Mouse (Mus musculus): ENCODE data around the gene Rab19. TPM values are rescaled to one million over a fixed set of nuclear protein-coding genes. Genes with fewer than 3 reads are reported as not detected.
"Not testable (repeated sequence)": the region's sequence is repeated elsewhere in the genome, so short reads cannot be mapped to it uniquely, and the experiment has no call there.

Gene Rab19
- total RNA-seq (2015; ENCODE audit: low replicate concordance) (2.5 TPM in 1 of 2 replicates, not detected in the other), total RNA-seq (2017; ENCODE audit: low replicate concordance) (0.68 and 1.3 TPM in 2 replicates)

DNA sequence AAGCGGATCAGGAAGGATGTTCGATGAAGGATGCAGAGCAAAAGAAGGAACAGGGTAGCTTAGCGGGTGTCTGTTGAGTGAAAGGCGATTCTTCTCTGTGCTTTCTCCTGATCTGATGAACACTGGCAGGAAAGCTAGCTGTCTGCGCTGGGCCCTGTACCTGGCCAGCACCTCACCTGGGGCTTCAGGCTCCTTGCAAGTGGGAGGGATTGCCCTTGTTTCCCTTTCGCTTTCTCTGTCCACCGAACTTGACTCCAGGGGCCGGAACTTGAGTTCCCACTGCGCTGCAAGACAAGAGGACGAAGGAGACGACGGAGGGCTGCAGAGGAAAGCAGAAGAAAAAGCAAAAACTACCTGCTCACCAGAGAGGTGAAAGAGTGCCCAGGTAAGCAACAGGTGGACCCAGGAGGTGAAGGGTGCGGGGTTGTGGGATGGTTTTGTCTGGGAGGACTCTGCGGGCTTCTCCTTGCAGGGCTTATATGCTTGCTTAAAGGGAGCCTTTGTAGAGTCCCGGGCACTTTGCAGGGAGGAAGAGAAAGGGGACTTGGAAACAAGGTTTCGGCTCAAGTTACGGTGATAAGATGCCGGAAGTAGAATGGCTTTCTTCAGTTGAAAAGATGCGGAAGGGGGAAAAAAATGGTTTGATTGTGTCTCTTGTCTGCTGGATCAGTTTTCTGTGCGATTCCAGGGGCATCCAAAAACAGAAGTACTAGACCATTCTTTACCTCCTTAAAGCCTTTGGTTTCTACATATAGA, at the start of gene Rab19:
Gene Rab19 (plus strand): TSS at position 51 of the 756 bp plus-strand sequence.
- ATAC-seq (replicated peaks; ENCODE audit: low FRiP score, poor library complexity, severe bottlenecking): no peak

DNA sequence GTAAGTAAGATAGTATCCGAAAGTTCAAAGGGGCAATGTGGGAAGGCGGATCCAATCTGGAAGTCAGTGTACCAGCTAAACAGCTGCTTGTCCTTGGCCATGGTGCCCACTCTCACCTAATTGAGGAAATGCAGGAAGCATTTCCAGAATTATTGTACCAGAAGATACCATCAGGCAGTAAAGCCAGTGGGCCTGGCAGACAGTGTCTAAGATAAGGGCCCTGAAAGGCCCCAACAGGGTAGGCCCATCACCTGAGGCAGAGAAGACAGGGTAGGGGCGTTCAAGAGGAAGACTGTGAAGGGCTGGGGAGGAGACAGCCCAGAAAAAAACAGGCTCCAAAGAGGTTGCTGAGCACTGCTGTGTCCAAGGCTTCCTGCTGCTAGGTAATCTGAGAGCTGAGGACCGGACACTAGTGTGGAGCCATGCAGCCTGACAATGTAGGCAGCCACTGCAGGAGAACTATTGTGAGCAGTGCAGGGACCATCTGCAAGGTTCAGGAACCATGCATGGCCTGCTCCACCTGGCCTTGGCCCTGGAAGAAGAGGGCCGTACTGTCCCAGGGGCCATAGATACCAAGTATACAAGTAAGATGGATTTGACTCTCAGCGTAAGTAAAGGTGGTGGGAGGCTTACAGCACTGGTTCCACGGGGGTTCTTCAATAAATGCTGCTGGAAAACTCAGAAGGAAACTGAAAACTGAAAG, 48.8 kb upstream of the Rab19 start:
- ATAC-seq (replicated peaks; ENCODE audit: low FRiP score, poor library complexity, severe bottlenecking): no peak

DNA sequence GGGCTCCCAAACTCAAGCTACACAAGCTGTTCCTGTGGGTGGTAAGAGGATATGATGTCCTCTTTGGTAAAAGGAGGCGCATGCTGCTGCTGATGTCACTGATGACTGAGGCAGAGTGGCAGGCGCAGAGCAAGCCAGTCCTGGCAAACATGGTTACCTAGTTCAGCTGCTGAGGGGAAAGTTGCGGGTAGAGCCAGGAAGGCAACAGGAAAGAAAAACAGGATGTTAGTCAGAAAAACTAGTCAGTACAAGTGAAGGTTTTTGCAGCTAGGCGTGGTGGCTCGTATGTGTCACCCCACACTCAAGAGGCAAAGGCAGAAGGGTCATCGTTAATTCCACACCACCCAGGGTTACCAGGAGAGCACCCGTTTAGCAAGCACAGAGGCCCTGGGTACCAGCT, 46.8 kb upstream of the Rab19 start:
- no peak for ATAC-seq (replicated peaks; ENCODE audit: low FRiP score, poor library complexity, severe bottlenecking)

DNA sequence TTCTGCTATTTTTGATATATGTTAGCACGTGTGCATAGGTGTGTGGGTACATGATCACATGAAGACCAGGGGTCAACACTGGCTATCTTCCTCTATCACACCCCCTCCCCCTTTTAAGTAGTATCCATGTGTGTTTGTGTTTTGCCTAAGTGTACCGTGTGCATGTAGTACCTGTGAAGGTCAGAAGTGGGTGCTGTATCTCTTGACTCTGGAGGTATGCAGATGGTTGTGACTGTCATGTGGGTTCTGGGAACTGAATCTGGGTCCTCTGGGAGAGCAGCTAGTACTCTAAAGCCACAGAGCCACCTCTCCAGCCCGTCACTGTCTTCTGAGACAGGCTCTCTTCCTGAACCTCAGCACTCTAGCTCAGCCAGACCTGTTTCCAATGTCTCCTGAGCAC, 46.1 kb upstream of the Rab19 start:
- no peak for ATAC-seq (replicated peaks; ENCODE audit: low FRiP score, poor library complexity, severe bottlenecking)

DNA sequence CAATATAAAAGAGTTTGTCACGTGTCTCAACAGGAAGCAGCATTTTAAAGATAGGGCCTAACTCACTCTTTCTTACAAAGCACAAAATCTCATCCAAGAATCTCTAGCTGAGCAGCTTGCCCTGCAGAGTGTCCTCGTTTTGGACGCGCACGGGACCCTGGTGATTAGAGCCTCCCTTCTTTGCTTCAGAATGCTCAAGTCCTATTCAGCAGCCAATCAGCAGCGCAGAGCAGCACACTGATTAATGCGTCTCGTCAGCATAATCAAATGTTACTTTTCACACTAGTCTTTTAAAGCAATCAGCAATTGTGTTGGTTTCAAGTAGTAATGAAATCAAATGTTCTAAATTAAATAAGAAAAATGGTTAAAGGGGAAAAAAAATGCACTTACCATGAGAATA, 42.6 kb upstream of the Rab19 start:
- ATAC-seq (replicated peaks; ENCODE audit: low FRiP score, poor library complexity, severe bottlenecking): no peak

DNA sequence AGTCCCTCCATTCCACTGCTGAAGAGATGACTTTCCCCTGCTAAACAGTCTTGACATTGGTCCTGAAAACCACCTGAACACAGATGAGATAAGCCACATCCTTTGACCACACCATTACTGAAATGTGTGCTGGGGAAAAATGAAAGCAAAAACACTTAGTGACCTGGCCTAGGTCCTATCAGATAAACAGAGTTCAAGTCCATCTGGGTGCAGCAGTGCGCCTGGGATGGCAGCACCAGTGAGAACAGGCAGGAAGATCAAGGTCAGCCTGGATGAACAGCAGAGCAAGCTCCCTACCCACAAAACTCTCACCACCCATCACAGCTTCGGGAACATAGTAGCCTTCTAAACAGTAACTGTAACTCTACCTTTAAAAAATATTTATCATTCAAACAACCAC, 39.2 kb upstream of the Rab19 start:
- no peak for ATAC-seq (replicated peaks; ENCODE audit: low FRiP score, poor library complexity, severe bottlenecking)

DNA sequence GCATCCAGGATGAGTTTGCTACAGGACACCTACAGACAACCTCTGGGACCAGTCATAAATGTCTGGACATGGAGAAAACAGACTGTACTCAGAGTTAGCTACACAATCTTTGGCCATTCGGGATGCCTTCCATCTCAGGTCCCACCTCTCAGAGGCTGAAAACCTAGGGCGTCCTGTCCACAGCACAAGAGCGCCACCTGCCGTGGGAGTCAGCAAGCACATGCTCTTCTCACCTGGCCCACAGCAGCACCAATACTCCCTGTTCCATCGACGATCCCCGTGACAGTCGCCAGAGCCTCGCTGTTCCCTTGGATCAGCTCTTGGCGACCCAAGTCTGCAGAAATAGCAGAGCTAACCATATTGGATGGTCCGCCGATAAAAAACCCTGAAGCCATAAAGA, 37.0 kb upstream of the Rab19 start:
- ATAC-seq (replicated peaks; ENCODE audit: low FRiP score, poor library complexity, severe bottlenecking): peak; percentile 73

DNA sequence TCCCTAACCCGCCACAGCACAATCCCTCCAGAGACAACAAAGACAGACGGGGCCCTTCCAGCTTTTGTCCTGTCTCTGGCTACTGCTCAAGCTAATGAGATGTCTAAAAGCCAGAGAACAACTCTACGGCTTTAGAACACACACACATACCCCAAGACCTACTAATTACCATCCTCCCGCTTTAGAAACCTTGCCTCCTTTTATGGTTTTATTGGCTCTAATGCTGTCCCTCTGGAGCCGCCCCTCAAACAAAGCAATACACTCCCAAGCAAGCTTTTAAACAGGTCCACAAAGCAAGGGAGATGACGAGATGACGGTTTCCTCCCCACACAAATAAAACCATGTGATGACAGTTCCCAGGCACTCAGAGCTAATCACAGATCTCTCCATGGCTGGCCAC, 35.5 kb upstream of the Rab19 start:
- no peak for ATAC-seq (replicated peaks; ENCODE audit: low FRiP score, poor library complexity, severe bottlenecking)

DNA sequence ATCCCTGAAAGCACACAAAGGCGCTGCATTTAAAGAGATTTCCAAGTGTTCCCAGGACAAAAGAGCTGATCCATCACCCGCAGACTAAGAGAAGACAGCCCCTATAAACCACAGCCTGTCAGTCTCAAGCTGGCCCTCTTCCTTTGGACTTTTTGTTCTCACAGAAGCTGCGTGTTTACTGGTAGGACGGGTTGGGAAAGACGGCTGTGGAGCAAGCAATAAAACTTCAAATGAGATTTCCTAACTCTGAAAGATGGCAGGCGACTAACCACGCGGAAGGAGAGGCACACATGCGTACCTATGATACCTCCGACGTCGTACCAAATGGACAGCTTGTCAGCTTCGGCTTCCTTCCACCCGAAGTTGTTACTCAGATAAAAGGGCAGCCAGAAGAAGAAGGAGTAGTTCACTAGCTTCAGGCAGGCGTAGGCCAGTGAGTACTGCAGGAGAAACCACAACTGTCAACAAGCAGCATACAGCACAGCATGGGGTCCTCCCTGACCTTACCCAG, 33.9 kb upstream of the Rab19 start:
- no peak for ATAC-seq (replicated peaks; ENCODE audit: low FRiP score, poor library complexity, severe bottlenecking)

DNA sequence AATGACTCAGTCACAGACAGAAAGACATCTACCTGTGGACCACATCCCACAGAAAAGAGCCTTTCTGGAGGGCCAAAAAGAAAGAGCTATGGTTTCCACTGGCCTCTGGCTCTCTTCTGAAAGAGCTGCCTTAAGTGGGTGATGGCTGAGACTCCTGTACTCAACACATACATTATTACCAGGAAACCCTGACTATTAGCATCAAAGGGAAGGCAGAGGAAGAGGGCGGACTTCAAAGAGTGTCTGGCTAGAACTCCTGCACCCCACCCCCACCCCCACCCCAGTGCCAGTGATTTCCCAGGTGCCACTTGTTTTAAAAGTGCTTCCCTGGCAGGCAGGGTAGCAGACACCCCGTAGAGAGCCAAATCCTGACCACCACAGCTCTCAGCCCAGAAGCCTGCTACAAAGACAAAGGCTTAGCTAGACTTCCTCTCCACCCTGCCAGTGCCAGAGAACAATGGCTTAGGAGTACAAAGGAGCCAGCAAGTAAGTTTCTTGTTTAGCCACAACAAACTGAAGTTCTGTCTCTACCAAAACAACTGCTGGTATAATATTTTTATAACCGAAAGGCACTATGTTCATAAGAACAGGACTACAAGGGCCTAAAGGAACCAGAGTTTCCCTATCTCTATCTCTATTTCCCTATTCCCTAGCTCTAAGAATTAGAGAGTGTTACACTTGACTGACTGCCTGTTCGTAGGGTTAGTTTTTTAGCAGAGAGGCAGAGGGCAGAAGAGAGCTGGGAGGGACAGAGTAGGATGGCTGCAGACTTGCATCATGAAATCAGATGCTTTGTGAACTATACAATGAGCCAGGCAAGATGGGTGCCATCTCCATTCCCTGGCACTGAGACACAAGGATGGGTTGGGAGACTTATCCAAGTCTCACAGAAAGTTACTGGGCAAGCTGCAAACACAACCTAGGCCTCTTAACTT, 32.8 kb upstream of the Rab19 start:
- no peak for ATAC-seq (replicated peaks; ENCODE audit: low FRiP score, poor library complexity, severe bottlenecking)

DNA sequence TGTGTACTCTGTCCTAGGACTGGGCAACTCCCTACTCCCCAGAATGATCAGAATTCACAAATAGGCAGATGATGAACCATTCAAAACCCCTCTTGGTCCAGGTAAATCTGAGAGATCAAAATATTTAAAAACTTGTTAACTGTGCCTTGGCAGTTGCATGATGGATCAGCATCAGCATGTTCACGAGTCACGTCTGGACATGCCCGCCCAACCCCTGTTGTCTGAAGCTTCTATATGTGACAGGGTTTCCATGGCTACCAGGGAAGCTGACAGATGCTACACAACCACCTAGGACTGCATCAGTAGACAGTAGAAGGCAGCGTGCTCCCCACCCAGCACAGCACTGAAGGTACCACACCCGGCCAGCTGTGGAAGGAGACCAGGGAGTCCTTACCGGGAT, 32.0 kb upstream of the Rab19 start:
- no peak for ATAC-seq (replicated peaks; ENCODE audit: low FRiP score, poor library complexity, severe bottlenecking)

DNA sequence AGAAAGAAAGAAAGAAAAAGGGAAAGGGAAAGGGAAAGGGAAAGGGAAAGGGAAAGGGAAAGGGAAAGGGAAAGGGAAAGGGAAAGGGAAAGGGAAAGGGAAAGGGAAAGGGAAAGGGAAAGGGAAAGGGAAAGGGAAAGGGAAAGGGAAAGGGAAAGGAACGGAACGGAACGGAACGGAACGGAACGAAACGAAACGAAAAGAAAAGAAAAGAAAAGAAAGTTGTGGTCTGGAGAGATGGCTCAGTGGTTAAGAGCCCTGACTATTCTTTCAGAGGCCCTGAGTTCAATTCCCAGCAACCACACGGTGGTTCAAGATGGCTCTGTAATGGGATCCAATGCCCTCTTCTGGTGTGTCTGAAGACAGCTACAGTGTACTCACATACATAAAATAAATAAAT, 21.8 kb upstream of the Rab19 start:
- not testable (repeated sequence) for ATAC-seq (replicated peaks; ENCODE audit: low FRiP score, poor library complexity, severe bottlenecking)

DNA sequence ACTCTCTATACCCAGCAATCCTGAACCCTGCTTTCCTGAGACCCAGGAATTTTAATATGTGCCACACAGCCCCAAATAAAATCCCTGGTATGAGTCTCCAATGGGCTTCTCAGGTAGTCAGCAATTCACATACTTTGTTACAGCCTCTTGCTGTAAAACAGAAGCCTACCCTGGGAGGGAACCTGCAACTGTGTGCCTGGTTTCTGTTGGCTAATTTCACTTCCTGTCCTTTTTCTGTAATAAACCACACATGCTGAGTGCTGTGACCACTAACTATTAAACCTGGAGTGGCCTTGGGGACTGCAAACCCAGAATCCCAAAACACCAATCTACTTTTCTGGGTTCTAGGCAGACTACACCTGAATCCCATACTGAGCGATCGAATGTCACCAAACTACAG, 18.3 kb upstream of the Rab19 start:
- no peak for ATAC-seq (replicated peaks; ENCODE audit: low FRiP score, poor library complexity, severe bottlenecking)

DNA sequence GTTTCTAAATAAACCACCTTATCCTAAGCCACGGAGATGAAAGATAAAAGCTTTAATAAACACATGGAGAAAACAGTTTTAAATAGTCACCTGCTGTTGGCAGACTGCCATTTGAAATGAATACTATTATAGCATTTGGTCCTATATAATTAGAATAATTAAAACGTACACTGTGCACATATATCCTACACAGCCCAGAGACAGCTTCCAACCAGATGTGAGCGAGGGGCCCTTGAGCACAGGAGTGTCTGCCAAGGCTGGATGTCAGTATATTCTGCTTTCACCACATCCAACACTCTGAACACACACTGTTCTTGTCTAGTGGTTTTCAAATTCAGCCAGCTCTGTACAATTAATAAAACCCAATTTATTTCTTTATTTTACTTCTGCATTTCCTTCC, 11.3 kb upstream of the Rab19 start:
- no peak for ATAC-seq (replicated peaks; ENCODE audit: low FRiP score, poor library complexity, severe bottlenecking)

DNA sequence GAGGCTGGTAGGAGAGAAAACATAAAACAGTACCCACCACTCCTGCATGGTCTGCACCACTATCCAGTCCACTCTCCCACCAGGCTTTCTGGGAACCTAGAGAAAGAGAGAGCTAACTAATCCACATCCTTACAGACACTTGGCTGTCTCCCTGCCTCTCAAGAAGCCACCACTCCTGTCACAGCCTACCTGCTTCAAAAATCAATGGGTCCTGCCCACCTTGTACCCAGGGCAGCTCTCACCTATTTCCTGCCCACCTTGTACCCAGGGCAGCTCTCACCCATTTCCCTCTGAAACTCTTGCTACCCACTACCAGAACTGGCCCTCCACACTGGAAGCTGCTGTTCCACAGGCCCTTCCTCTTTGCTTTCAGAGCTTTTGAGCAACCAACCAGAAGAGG, 8.9 kb upstream of the Rab19 start:
- ATAC-seq (replicated peaks; ENCODE audit: low FRiP score, poor library complexity, severe bottlenecking): no peak

DNA sequence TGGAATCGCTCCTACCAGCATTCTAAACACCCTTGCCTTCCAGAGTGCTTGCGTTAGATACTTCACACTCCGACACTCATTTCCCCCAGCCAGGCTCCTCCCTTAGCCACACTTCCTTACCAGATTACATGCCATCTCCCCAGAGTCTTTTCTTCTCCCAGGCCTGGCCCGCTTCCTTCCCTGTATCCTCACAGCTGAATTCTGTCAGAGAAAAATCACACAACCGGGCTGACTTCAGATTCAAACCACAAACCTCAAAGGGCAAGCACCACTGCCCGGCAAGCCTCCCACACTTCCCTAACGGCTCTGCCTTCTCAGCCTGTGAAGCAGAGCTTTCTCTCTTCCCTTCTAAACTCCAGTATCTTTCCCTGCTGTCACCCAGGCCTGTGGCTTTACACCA, 8.2 kb upstream of the Rab19 start:
- no peak for ATAC-seq (replicated peaks; ENCODE audit: low FRiP score, poor library complexity, severe bottlenecking)

DNA sequence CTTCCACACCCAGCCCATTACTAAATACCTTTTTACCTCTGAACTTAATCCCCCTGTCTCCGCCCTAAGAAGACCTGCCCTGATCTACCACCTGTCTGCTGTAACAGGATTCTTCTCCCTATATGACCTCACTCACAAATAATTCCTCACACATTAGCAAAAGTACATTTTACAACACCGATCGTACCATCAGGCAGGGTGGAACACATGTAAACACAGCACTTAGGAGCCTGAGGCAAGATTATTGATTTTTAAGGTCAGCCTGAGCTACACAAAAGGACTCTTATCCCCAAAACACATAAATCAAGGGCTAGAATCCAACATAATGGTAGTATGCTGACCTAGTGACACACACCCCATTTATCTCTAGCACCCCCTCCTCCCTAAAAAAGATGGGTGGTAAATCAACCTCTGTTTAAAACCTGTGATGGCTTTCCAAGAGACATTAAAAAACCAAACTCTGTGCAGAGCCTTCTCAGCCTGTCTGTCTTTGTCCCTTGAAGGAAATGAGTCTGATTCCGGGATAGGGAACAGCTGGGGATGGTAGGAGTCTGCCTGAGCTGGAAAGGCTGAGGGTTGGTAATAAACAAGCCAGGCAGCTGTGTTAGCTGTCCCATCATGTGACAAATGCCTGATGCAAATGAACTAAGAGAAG, 7.5 kb upstream of the Rab19 start:
- ATAC-seq (replicated peaks; ENCODE audit: low FRiP score, poor library complexity, severe bottlenecking): no peak

DNA sequence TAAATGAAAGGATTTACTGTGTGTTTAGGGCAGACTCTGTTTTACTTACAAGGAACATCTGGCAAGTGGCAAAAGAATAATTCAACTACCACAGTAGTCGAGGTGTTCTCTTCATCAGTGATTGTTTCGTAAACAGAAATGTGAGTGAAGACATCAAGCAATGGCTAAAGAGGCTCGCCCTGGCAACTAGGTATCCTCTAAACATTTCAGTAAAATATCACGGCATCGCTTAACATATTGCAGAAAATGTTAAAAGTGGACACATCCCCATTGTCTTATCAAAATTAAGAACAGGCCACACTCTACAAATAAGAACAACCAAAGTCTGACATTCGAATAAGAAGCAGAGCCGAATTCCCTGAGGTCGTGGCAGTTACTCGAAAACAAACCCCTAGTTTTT, 4.2 kb upstream of the Rab19 start:
- no peak for ATAC-seq (replicated peaks; ENCODE audit: low FRiP score, poor library complexity, severe bottlenecking)

DNA sequence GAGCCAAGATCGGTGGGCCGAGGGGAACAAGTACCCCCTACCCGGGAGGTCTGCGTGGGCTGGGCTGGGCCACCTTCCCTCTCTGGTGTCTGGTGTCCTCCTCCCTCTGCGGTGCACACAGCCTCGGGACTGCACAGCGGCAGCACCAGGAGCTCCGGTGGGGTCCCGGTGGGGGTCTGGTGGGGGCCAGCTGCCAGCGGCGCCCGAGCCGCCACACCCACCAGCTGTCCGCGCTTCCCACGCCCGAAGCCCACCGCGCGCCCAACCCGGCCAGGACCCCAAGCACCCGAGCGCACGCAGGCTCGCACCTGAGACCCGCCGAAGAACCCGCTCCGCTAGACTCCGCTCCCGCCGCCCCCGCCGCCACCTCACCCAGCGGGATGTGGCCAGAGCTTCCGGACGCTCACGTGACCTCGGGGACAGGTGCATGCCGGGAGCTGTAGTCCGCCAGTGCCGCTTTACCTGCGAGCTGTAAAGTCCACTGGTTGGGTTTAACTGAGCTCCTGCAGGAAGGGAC, 3.6 kb upstream of the Rab19 start, which contains the start of gene Slc37a3:
Gene Slc37a3 (minus strand): TSS at position 365 of the 517 bp plus-strand sequence.
- peak; percentile 96 for ATAC-seq (replicated peaks; ENCODE audit: low FRiP score, poor library complexity, severe bottlenecking)

All from erythroid progenitor cell, adult 5-6 weeks (primary cell).